Mouse (Mus musculus) megakaryocyte, embryonic 14.5 days (primary cell): ENCODE results near the gene Ahnak.

Source experiments
- FLI1 ChIP-seq: IDR thresholded peaks from 2 replicates; pipeline ENCODE4 v1.6.1; 2012; ENCODE audit warnings: low read length, inconsistent platforms, mixed read lengths
- GATA1 ChIP-seq: IDR thresholded peaks from 3 replicates; pipeline ENCODE4 v1.6.1; 2012; ENCODE audit warnings: mixed read lengths, low read length, inconsistent platforms, borderline replicate concordance

DNA sequence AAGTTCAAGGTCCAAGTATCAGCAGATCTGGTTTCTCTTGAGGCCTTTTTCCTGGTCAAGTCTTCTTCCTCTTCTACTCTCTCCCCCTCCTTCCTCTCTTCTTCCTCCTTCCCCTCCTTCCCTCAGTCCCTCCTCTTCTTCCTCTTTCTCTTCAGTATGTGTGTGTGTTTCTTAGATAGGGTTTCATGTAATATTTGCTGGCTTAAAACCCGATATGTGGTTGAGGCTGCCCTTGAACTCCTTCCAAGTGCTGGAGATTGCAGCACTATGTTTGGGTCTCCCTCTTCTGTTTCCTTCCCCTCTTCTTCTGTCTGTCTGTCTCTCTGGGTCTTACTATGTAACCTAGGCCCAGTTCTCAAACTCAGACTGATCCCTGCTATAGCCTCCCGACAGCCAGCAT lies 73.7 kb downstream of the Ahnak start:
- TF ChIP-seq GATA1 = no peak
- TF ChIP-seq FLI1 = no peak
